Mouse (Mus musculus) spleen, adult 2 months (tissue): ENCODE measurements around the gene Fnip1.

Source experiments
- CTCF ChIP-seq: fragments of 200-500 bp; IDR thresholded peaks from 2 replicates; pipeline ENCODE4 v1.5.1; 2011; ENCODE audit warnings: mild to moderate bottlenecking, inconsistent platforms; ENCODE audit not compliant: insufficient read depth, insufficient read length, insufficient replicate concordance; ENCODE audit errors: extremely low read depth
- POLR2A ChIP-seq: fragments of 200-500 bp; IDR thresholded peaks from 2 replicates; pipeline ENCODE4 v1.6.1; 2011; ENCODE audit warnings: low read depth, low read length, inconsistent platforms

- TF ChIP-seq POLR2A (no peak), CTCF (no peak)
Observed at GRCm38 (mm10) chr11:54390386-54390785, 47.6 kb upstream of the Fnip1 start.
